Mouse (Mus musculus): ENCODE data around the gene Kctd7. TPM values are rescaled to one million over a fixed set of nuclear protein-coding genes. Genes with fewer than 3 reads are reported as not detected.

Gene Kctd7
- 2.4 and 4.3 TPM in 2 replicates for polyA plus RNA-seq (2012; rRNA removed)

- peak; percentile 99 for DNase-seq
- H3K27me3 ChIP-seq (replicated peaks; ENCODE audit: control insufficient read depth, insufficient read depth, low read length), result no peaks in the 10 kb centered on the region
- peak within 1 kb of the TSS; percentile 32; the same call in 1 of the 2 replicates for H3K27ac ChIP-seq (ENCODE audit: insufficient read depth, low read depth, low read length)
- peaks cover 3% of the 10 kb centered on the region; the same call in 1 of the 2 replicates for H3K4me1 ChIP-seq (ENCODE audit: control insufficient read depth, insufficient read depth, low read length)
- peak within 1 kb of the TSS; percentile 75 for H3K4me3 ChIP-seq (ENCODE audit: insufficient read depth, low read depth, low read length)
- no peaks in the 10 kb centered on the region for H3K36me3 ChIP-seq (ENCODE audit: control insufficient read depth, insufficient read depth, low read length)
- TF ChIP-seq POLR2A (IDR thresholded peaks at IDR 0.05; ENCODE audit: low read depth, low read length), result no peak
- TF ChIP-seq CTCF (conservative IDR thresholded peaks at IDR 0.05; ENCODE audit: insufficient read depth, insufficient read length, low read depth, low read length), result peak; percentile 25; the same call in 1 of the 2 replicates
- WGBS, result under 1% methylated on average over 66 of the region's 66 CpGs
Observed at GRCm38 (mm10) chr5:130144334-130145312, at the start of gene Kctd7. TSS of gene Kctd7 (plus strand) at chr5:130144861.

GRCm38 (mm10) chr5:130096754-130097153, 47.9 kb upstream of the Kctd7 start:
- Histone ChIP-seq H3K4me3 (ENCODE audit: insufficient read depth, low read depth, low read length) (no peak overlapping the region), H3K27me3 (replicated peaks; ENCODE audit: control insufficient read depth, insufficient read depth, low read length) (no peaks in the 10 kb centered on the region), H3K27ac (ENCODE audit: insufficient read depth, low read depth, low read length) (no peak overlapping the region), H3K4me1 (ENCODE audit: control insufficient read depth, insufficient read depth, low read length) (no peaks in the 10 kb centered on the region), H3K36me3 (ENCODE audit: control insufficient read depth, insufficient read depth, low read length) (no peaks in the 10 kb centered on the region)
- WGBS, result 62% methylated on average over 12 of the region's 12 CpGs
- no peak for TF ChIP-seq CTCF (conservative IDR thresholded peaks at IDR 0.05; ENCODE audit: insufficient read depth, insufficient read length, low read depth, low read length)
- TF ChIP-seq POLR2A (IDR thresholded peaks at IDR 0.05; ENCODE audit: low read depth, low read length), result no peak
- no peak for DNase-seq

- Histone ChIP-seq H3K27ac (ENCODE audit: insufficient read depth, low read depth, low read length) (no peak overlapping the region), H3K36me3 (ENCODE audit: control insufficient read depth, insufficient read depth, low read length) (no peaks in the 10 kb centered on the region), H3K4me1 (ENCODE audit: control insufficient read depth, insufficient read depth, low read length) (no peaks in the 10 kb centered on the region), H3K4me3 (ENCODE audit: insufficient read depth, low read depth, low read length) (no peak overlapping the region), H3K27me3 (replicated peaks; ENCODE audit: control insufficient read depth, insufficient read depth, low read length) (no peaks in the 10 kb centered on the region)
- no peak for TF ChIP-seq CTCF (conservative IDR thresholded peaks at IDR 0.05; ENCODE audit: insufficient read depth, insufficient read length, low read depth, low read length)
- TF ChIP-seq POLR2A (IDR thresholded peaks at IDR 0.05; ENCODE audit: low read depth, low read length), result no peak
- 76% methylated on average over 2 of the region's 2 CpGs for WGBS
- no peak for DNase-seq
Observed at GRCm38 (mm10) chr5:130097837-130098236, 46.8 kb upstream of the Kctd7 start.

- Histone ChIP-seq H3K36me3 (ENCODE audit: control insufficient read depth, insufficient read depth, low read length) (no peaks in the 10 kb centered on the region), H3K4me1 (ENCODE audit: control insufficient read depth, insufficient read depth, low read length) (no peaks in the 10 kb centered on the region), H3K27ac (ENCODE audit: insufficient read depth, low read depth, low read length) (no peak overlapping the region), H3K4me3 (ENCODE audit: insufficient read depth, low read depth, low read length) (no peak overlapping the region), H3K27me3 (replicated peaks; ENCODE audit: control insufficient read depth, insufficient read depth, low read length) (no peaks in the 10 kb centered on the region)
- no peak for TF ChIP-seq POLR2A (IDR thresholded peaks at IDR 0.05; ENCODE audit: low read depth, low read length)
- TF ChIP-seq CTCF (conservative IDR thresholded peaks at IDR 0.05; ENCODE audit: insufficient read depth, insufficient read length, low read depth, low read length), result no peak
- WGBS, result 96% methylated on average over 17 of the region's 17 CpGs
- DNase-seq, result no peak
Observed at GRCm38 (mm10) chr5:130101724-130102123, 42.9 kb upstream of the Kctd7 start.

GRCm38 (mm10) chr5:130109348-130109747, 35.3 kb upstream of the Kctd7 start:
- 84% methylated on average over 3 of the region's 3 CpGs for WGBS
- no peak for DNase-seq
- Histone ChIP-seq H3K4me1 (ENCODE audit: control insufficient read depth, insufficient read depth, low read length) (no peaks in the 10 kb centered on the region), H3K27me3 (replicated peaks; ENCODE audit: control insufficient read depth, insufficient read depth, low read length) (no peaks in the 10 kb centered on the region), H3K36me3 (ENCODE audit: control insufficient read depth, insufficient read depth, low read length) (no peaks in the 10 kb centered on the region), H3K27ac (ENCODE audit: insufficient read depth, low read depth, low read length) (no peak overlapping the region), H3K4me3 (ENCODE audit: insufficient read depth, low read depth, low read length) (no peak overlapping the region)
- TF ChIP-seq POLR2A (IDR thresholded peaks at IDR 0.05; ENCODE audit: low read depth, low read length) (no peak), CTCF (conservative IDR thresholded peaks at IDR 0.05; ENCODE audit: insufficient read depth, insufficient read length, low read depth, low read length) (no peak)

- 0 out of 2 replicates have a peak overlapping the region, but pooled peaks have one; percentile 32 for H3K27ac ChIP-seq (ENCODE audit: insufficient read depth, low read depth, low read length)
- no peaks in the 10 kb centered on the region for H3K4me1 ChIP-seq (ENCODE audit: control insufficient read depth, insufficient read depth, low read length)
- H3K36me3 ChIP-seq (ENCODE audit: control insufficient read depth, insufficient read depth, low read length), result no peaks in the 10 kb centered on the region
- no peak overlapping the region for H3K4me3 ChIP-seq (ENCODE audit: insufficient read depth, low read depth, low read length)
- no peak for TF ChIP-seq CTCF (conservative IDR thresholded peaks at IDR 0.05; ENCODE audit: insufficient read depth, insufficient read length, low read depth, low read length)
- TF ChIP-seq POLR2A (IDR thresholded peaks at IDR 0.05; ENCODE audit: low read depth, low read length), result no peak
- DNase-seq, result peak; percentile 19
- WGBS, result 74% methylated on average over 12 of the region's 12 CpGs
- no peaks in the 10 kb centered on the region for H3K27me3 ChIP-seq (replicated peaks; ENCODE audit: control insufficient read depth, insufficient read depth, low read length)
Observed at GRCm38 (mm10) chr5:130110632-130111464, 33.8 kb upstream of the Kctd7 start.
